Mouse (Mus musculus) hindbrain, postnatal 0 days (tissue): ENCODE measurements around the gene Gm20503. TPM values are rescaled to one million over a fixed set of nuclear protein-coding genes. Genes with fewer than 3 reads are reported as not detected.

ENCODE experiments used
- ATAC-seq: fragments of 200-750 bp; cut with Nextera tagmentation; 2 replicates; pipeline ENCODE4 v1.8.0; 2017; ENCODE audit warnings: mild to moderate bottlenecking, moderate TSS enrichment, moderate library complexity
- DNase-seq: peaks from one replicate; pipeline ENCODE4 v3.0.0-alpha.2; 2015; ENCODE audit warnings: low spot score
- H3K27ac ChIP-seq: fragments of 300-500 bp; sonication (generic); 2 replicates; pipeline ENCODE4 v1.5.1; 2014; ENCODE audit warnings: mild to moderate bottlenecking
- H3K27me3 ChIP-seq: fragments of 300-500 bp; sonication (generic); 2 replicates; pipeline ENCODE4 v1.6.1; 2014; ENCODE audit warnings: low read length, mixed read lengths; ENCODE audit not compliant: insufficient read depth
- H3K36me3 ChIP-seq: fragments of 300-500 bp; sonication (generic); 2 replicates; pipeline ENCODE4 v1.6.1; 2014; ENCODE audit warnings: low read length, mixed read lengths; ENCODE audit not compliant: insufficient read depth
- H3K4me1 ChIP-seq: fragments of 300-500 bp; sonication (generic); 2 replicates; pipeline ENCODE4 v1.6.1; 2014; ENCODE audit warnings: antibody characterized with exemption, low read length, mixed read lengths; ENCODE audit not compliant: insufficient read depth
- H3K4me2 ChIP-seq: fragments of 300-500 bp; sonication (generic); 2 replicates; pipeline ENCODE4 v1.6.1; 2014; ENCODE audit warnings: low read depth, mild to moderate bottlenecking, low read length, moderate library complexity, mixed read lengths
- H3K4me3 ChIP-seq: fragments of 300-500 bp; sonication (generic); 2 replicates; pipeline ENCODE4 v1.5.1; 2014; ENCODE audit warnings: low read length
- H3K9ac ChIP-seq: fragments of 300-500 bp; sonication (generic); replicated peaks from 2 replicates; pipeline ENCODE4 v1.6.1; 2014; ENCODE audit warnings: mild to moderate bottlenecking, low read length, moderate library complexity, mixed read lengths
- H3K9me3 ChIP-seq: fragments of 300-500 bp; sonication (generic); 2 replicates; pipeline ENCODE4 v1.6.1; 2016; ENCODE audit warnings: low read length, mixed read lengths
- CTCF ChIP-seq: IDR thresholded peaks from 2 replicates; pipeline ENCODE4 v1.5.1; 2016; ENCODE audit warnings: antibody characterized with exemption, control low read depth, low read depth
- WGBS: fragments of 180-500 bp; shearing (Covaris S2); extraction: QIAGEN DNeasy Blood & Tissue Kit; methylation state at CpG from one replicate; pipeline ENCODE4 v1.1.7; 2014; 5-methylcytosine and 5-hydroxymethylcytosine counted together
- polyA plus RNA-seq: library from polyadenylated mRNA; unstranded; fragments of >200 nt; fragmentation: Nextera tagmentation; extraction: Ambion mirVana; gene quantifications from 2 replicates; pipeline ENCODE4 v1.2.1, GENCODE M21; 2015
- total RNA-seq: library from RNA; depleted of rRNA; stranded (reverse); fragments of >200 nt; gene quantifications from 2 replicates; pipeline ENCODE4 v1.2.3, GENCODE M21; 2014; rRNA removed

The Gm20503 gene
- total and polyA plus RNA-seq, 2 experiments from 2014 or later: 11.7 TPM; not detected in 1

DNA sequence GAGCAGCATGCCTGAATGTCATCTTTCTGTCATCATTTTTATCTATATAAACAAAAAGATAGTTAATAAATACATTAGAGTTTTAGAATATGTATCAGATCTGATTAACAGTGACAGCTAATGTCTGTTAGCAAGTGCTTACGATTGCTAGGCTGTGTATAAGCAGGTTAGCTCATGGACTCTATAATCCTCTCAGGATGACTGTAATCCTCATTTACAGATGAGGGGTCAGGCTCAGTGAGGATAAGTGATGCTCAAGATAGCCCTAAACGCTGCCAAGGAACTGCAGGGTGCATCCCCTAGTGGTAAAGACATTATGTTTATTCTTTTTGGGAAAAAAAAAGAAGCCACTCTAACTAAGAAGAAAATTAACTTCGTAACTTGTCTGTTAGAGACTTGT is 66.3 kb downstream of the Gm20503 start:
- peak; percentile 37 for DNase-seq
- no peak overlapping the region for H3K27ac ChIP-seq
- TF ChIP-seq CTCF: peak; percentile 16; the same call in 1 of the 2 replicates
- no peaks in the 10 kb centered on the region for H3K36me3 ChIP-seq
- H3K9me3 ChIP-seq: no peaks in the 10 kb centered on the region
- no peak overlapping the region for H3K4me2 ChIP-seq
- H3K4me3 ChIP-seq: no peak overlapping the region
- WGBS: 43% methylated on average over 3 of the region's 3 CpGs
- H3K9ac ChIP-seq: no peak overlapping the region
- no peaks in the 10 kb centered on the region for H3K4me1 ChIP-seq
- no peak for ATAC-seq
- H3K27me3 ChIP-seq: no peaks in the 10 kb centered on the region

DNA sequence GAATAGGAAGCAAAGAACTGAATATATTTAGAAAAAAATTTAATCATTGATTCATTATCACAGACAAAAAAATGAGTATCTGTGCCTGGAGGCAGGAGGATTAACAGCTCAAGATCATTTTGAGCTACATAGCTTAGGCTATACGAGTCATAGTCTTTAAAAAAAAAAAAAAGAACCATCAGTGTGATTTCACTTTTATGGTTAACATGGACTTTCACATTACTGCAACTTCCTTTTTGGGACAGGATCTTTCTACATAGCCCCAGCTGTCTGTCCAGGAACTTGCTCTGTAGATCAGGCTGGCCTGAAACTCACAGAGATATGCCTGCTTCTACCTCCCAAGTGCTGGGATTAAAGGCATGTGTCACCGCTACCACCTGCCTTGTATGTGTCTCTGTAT is 80.4 kb downstream of the Gm20503 start:
- Histone ChIP-seq H3K4me2 (no peak overlapping the region), H3K27ac (no peak overlapping the region), H3K4me3 (no peak overlapping the region), H3K9ac (no peak overlapping the region), H3K4me1 (no peaks in the 10 kb centered on the region), H3K36me3 (no peaks in the 10 kb centered on the region), H3K27me3 (no peaks in the 10 kb centered on the region), H3K9me3 (no peaks in the 10 kb centered on the region)
- ATAC-seq: no peak
- DNase-seq: no peak
- 90% methylated on average over 2 of the region's 2 CpGs for WGBS
- TF ChIP-seq CTCF: no peak

DNA sequence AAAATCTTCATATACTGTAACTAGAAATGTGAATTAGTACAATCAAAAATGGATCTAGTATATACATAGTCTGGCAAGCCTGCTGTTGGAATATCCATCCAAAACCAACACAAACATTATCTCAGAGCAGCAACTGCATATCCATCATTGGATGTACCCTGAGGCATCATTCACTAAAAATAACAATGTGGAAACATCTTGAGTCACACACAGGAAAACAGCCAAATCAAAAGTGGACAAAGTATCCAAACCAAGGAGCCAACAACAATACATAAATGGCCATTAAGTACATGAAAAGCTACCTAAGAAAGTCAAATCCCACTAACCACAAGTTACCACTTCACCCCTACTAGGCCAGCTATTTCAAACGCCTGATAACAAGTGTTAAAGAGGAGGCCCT is 86.4 kb downstream of the Gm20503 start:
- ATAC-seq (no peak), DNase-seq (no peak)
- 60% methylated on average over 1 of the region's 1 CpGs for WGBS
- H3K27me3 ChIP-seq: no peaks in the 10 kb centered on the region
- H3K4me3 ChIP-seq: no peak overlapping the region
- no peaks in the 10 kb centered on the region for H3K9me3 ChIP-seq
- no peaks in the 10 kb centered on the region for H3K36me3 ChIP-seq
- no peak overlapping the region for H3K27ac ChIP-seq
- H3K4me2 ChIP-seq: no peak overlapping the region
- H3K9ac ChIP-seq: no peak overlapping the region
- H3K4me1 ChIP-seq: no peaks in the 10 kb centered on the region
- TF ChIP-seq CTCF: no peak

Other genes with a start within 250 kb of the Gm20503 start
- gene Olfr267, start 215.5 kb upstream of the Gm20503 start, total RNA-seq: 0.25 and 0.89 TPM in 2 replicates
- gene Olfr267, start 215.5 kb upstream of the Gm20503 start, polyA plus RNA-seq: 0.10 TPM in 1 of 2 replicates, not detected in the other
- 53.0 and 55.8 TPM in 2 replicates for gene Ecpas, start 90.5 kb upstream of the Gm20503 start, total RNA-seq
- 33.5 and 36.6 TPM in 2 replicates for gene Ecpas, start 90.5 kb upstream of the Gm20503 start, polyA plus RNA-seq
- 4.1 and 4.2 TPM in 2 replicates for gene Zkscan16, start 59.6 kb upstream of the Gm20503 start, total RNA-seq
- gene Zkscan16, start 59.6 kb upstream of the Gm20503 start, polyA plus RNA-seq: 1.8 and 2.3 TPM in 2 replicates
- gene Ptgr1, start 16.1 kb upstream of the Gm20503 start, total RNA-seq: 1.3 and 3.1 TPM in 2 replicates
- 5.6 and 6.0 TPM in 2 replicates for gene Ptgr1, start 16.1 kb upstream of the Gm20503 start, polyA plus RNA-seq
- 2.7 and 5.2 TPM in 2 replicates for gene Dnajc25, start 8.1 kb upstream of the Gm20503 start, total RNA-seq
- gene Dnajc25, start 8.1 kb upstream of the Gm20503 start, polyA plus RNA-seq: 9.2 and 9.4 TPM in 2 replicates
- gene Gng10, start 31.9 kb downstream of the Gm20503 start, total RNA-seq: 86.0 and 104 TPM in 2 replicates
- 184 and 189 TPM in 2 replicates for gene Gng10, start 31.9 kb downstream of the Gm20503 start, polyA plus RNA-seq
- not detected in 2 replicates for gene AI481877, start 135.8 kb downstream of the Gm20503 start, total RNA-seq
- gene AI481877, start 135.8 kb downstream of the Gm20503 start, polyA plus RNA-seq: 0.05 TPM in 1 of 2 replicates, not detected in the other
- gene Ugcg, start 186.0 kb downstream of the Gm20503 start, total RNA-seq: 46.5 and 46.8 TPM in 2 replicates
- 19.1 and 20.7 TPM in 2 replicates for gene Ugcg, start 186.0 kb downstream of the Gm20503 start, polyA plus RNA-seq